Mouse (Mus musculus) heart, postnatal 0 days (tissue): ENCODE data around the gene Trpm1. TPM values are rescaled to one million over a fixed set of nuclear protein-coding genes. Genes with fewer than 3 reads are reported as not detected.

Experiments used
- ATAC-seq: fragments of 200-750 bp; cut with Nextera tagmentation; 2 replicates; pipeline ENCODE4 v1.8.0; 2017; ENCODE audit warnings: low read depth, moderate number of reproducible peaks, moderate library complexity; ENCODE audit not compliant: insufficient read depth
- DNase-seq: peaks from one replicate; pipeline ENCODE4 v3.0.0-alpha.2; 2016; ENCODE audit warnings: low spot score
- H3K27ac ChIP-seq: fragments of 300-500 bp; sonication (generic); 2 replicates; pipeline ENCODE4 v1.5.1; 2014; ENCODE audit warnings: low read depth, mild to moderate bottlenecking
- H3K27me3 ChIP-seq: fragments of 300-500 bp; sonication (generic); 2 replicates; pipeline ENCODE4 v1.6.1; 2014; ENCODE audit warnings: low read length, mixed read lengths; ENCODE audit not compliant: control insufficient read depth, insufficient read depth
- H3K36me3 ChIP-seq: fragments of 300-500 bp; sonication (generic); replicated peaks from 2 replicates; pipeline ENCODE4 v1.6.1; 2014; ENCODE audit warnings: low read length, mixed read lengths; ENCODE audit not compliant: control insufficient read depth, insufficient read depth
- H3K4me1 ChIP-seq: fragments of 300-500 bp; sonication (generic); 2 replicates; pipeline ENCODE4 v1.6.1; 2014; ENCODE audit warnings: antibody characterized with exemption; ENCODE audit not compliant: control insufficient read depth, insufficient read depth
- H3K4me2 ChIP-seq: fragments of 300-500 bp; sonication (generic); 2 replicates; pipeline ENCODE4 v1.6.1; 2014; ENCODE audit warnings: low read depth, mild to moderate bottlenecking, low read length, moderate library complexity
- H3K4me3 ChIP-seq: fragments of 300-500 bp; sonication (generic); 2 replicates; pipeline ENCODE4 v1.5.1; 2014; ENCODE audit warnings: low read depth, low read length
- H3K9ac ChIP-seq: fragments of 300-500 bp; sonication (generic); replicated peaks from 2 replicates; pipeline ENCODE4 v1.6.1; 2014; ENCODE audit warnings: low read depth, low read length, mixed read lengths
- H3K9me3 ChIP-seq: fragments of 300-500 bp; sonication (generic); replicated peaks from 2 replicates; pipeline ENCODE4 v1.6.1; 2016; ENCODE audit warnings: low read length; ENCODE audit not compliant: control insufficient read depth
- CTCF ChIP-seq: IDR thresholded peaks from 2 replicates; pipeline ENCODE4 v1.5.1; 2016; ENCODE audit warnings: antibody characterized with exemption, control low read depth, low read depth
- EP300 ChIP-seq: IDR thresholded peaks from 2 replicates; pipeline ENCODE4 v1.6.1; 2016; ENCODE audit warnings: antibody characterized with exemption, low read depth
- WGBS: fragments of 180-500 bp; shearing (Covaris S2); extraction: QIAGEN DNeasy Blood & Tissue Kit; methylation state at CpG from one replicate; pipeline ENCODE4 v1.1.7; 2014; 5-methylcytosine and 5-hydroxymethylcytosine counted together
- polyA plus RNA-seq: library from polyadenylated mRNA; unstranded; fragments of >200 nt; fragmentation: Nextera tagmentation; extraction: Ambion mirVana; gene quantifications from 2 replicates; pipeline ENCODE4 v1.2.1, GENCODE M21; 2015
- total RNA-seq: library from RNA; depleted of rRNA; stranded (reverse); fragments of >200 nt; gene quantifications from 2 replicates; pipeline ENCODE4 v1.2.3, GENCODE M21; 2014; ENCODE audit warnings: low replicate concordance

Gene Trpm1
- total and polyA plus RNA-seq, 2 experiments from 2014 or later: 0.14 TPM; not detected in 1

- Histone ChIP-seq H3K27me3 (no peaks in the 10 kb centered on the region), H3K27ac (peak overlapping the region; percentile 52), H3K9ac (no peak overlapping the region; the same call in 1 of the 2 replicates), H3K4me3 (no peak overlapping the region), H3K9me3 (no peaks in the 10 kb centered on the region), H3K36me3 (no peaks in the 10 kb centered on the region), H3K4me2 (0 out of 2 replicates have a peak overlapping the region, but pooled peaks have one; percentile 52), H3K4me1 (peaks cover 16% of the 10 kb centered on the region; the same call in 1 of the 2 replicates)
- DNase-seq (peak; percentile 27), ATAC-seq (peak; percentile 37; the same call in 1 of the 2 replicates)
- 58% methylated on average over 5 of the region's 5 CpGs for whole genome bisulfite sequencing
- TF ChIP-seq EP300 (no peak), CTCF (no peak)
These were observed 2.8 kb downstream of the Trpm1 start for GRCm38 (mm10) chr7:64156271-64156911.

- WGBS: 55% methylated on average over 7 of the region's 7 CpGs
- DNase-seq: no peak
- TF ChIP-seq CTCF (no peak), EP300 (no peak)
These were observed 3.5 kb downstream of the Trpm1 start for GRCm38 (mm10) chr7:64156918-64157690.

GRCm38 (mm10) chr7:64158281-64159055 is 4.8 kb downstream of the Trpm1 start:
- H3K27ac ChIP-seq: no peak overlapping the region
- H3K4me1 ChIP-seq: peaks cover 16% of the 10 kb centered on the region; the same call in 1 of the 2 replicates
- H3K4me2 ChIP-seq: no peak overlapping the region
- DNase-seq: no peak
- no peak for TF ChIP-seq EP300
- no peak for TF ChIP-seq CTCF
- H3K9ac ChIP-seq: no peak overlapping the region
- H3K36me3 ChIP-seq: no peaks in the 10 kb centered on the region
- no peak overlapping the region for H3K4me3 ChIP-seq
- ATAC-seq: no peak
- no peaks in the 10 kb centered on the region for H3K9me3 ChIP-seq
- no peaks in the 10 kb centered on the region for H3K27me3 ChIP-seq
- 77% methylated on average over 12 of the region's 12 CpGs for WGBS

More at GRCm38 (mm10) chr7:64156918-64157690, 3.5 kb downstream of the Trpm1 start:
- H3K4me3 ChIP-seq: no peak overlapping the region
- H3K36me3 ChIP-seq: no peaks in the 10 kb centered on the region
- H3K4me2 ChIP-seq: no peak overlapping the region
- no peaks in the 10 kb centered on the region for H3K9me3 ChIP-seq
- H3K27me3 ChIP-seq: no peaks in the 10 kb centered on the region
- H3K4me1 ChIP-seq: peaks cover 16% of the 10 kb centered on the region; the same call in 1 of the 2 replicates
- no peak overlapping the region for H3K9ac ChIP-seq
- peak overlapping the region; percentile 52 for H3K27ac ChIP-seq
- ATAC-seq: no peak

- Histone ChIP-seq H3K4me1 (peaks cover 16% of the 10 kb centered on the region; the same call in 1 of the 2 replicates), H3K9me3 (no peaks in the 10 kb centered on the region), H3K27ac (peak overlapping the region; percentile 41), H3K27me3 (no peaks in the 10 kb centered on the region), H3K4me2 (no peak overlapping the region), H3K9ac (no peak overlapping the region), H3K36me3 (no peaks in the 10 kb centered on the region), H3K4me3 (no peak overlapping the region)
- no peak for TF ChIP-seq EP300
- no peak for TF ChIP-seq CTCF
- no peak for DNase-seq
- no peak for ATAC-seq
- WGBS: 63% methylated on average over 5 of the region's 5 CpGs
These were observed 5.5 kb downstream of the Trpm1 start for GRCm38 (mm10) chr7:64159056-64159542.
